Mouse (Mus musculus): ENCODE data around the gene Hbq1a. TPM values are rescaled to one million over a fixed set of nuclear protein-coding genes. Genes with fewer than 3 reads are reported as not detected.
A peak's percentile ranks its signal among the peaks of the same experiment; 100 is the strongest.

Hbq1a gene
- polyA plus RNA-seq, 1 experiment from 2014 or later: 1.3 TPM

- Histone ChIP-seq H3K4me3 (no peak overlapping the region), H3K9ac (no peak overlapping the region), H3K27me3 (0 out of 2 replicates have a peak, but pooled peaks cover 3% of the 10 kb centered on the region), H3K9me3 (no peaks in the 10 kb centered on the region), H3K27ac (no peak overlapping the region), H3K36me3 (no peaks in the 10 kb centered on the region), H3K4me1 (replicated peaks) (no peaks in the 10 kb centered on the region), H3K4me2 (no peak overlapping the region)
- ATAC-seq (ENCODE audit: low FRiP score): peak; percentile 67; the same call in 1 of the 2 replicates
- 49% methylated on average over 17 of the region's 17 CpGs for WGBS
These were observed 40.9 kb downstream of the Hbq1a start for GRCm38 (mm10) chr11:32340476-32341473.

DNA sequence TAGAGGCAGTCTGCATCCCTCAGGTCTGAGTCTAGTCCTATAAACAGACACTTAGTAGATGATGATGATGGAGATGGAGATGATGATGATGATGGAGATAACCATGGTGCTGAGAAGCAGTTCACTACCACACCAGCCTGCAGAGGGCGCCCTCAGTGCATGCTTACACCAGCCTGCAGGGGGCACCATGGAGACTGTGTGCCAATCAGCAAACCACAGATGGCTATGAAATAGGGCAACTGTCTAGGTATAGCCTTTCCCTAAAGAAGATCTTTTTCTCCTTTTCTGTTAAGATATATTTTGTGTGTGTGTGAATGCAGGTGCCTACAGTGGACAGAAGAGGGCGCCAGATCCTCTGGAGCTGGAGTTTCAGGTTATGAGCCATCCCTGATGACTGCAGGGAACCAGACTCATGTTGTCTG lies 42.9 kb downstream of the Hbq1a start:
- ATAC-seq (ENCODE audit: low FRiP score): no peak
- Histone ChIP-seq H3K27ac (no peak overlapping the region), H3K36me3 (no peaks in the 10 kb centered on the region), H3K9ac (no peak overlapping the region), H3K4me3 (no peak overlapping the region), H3K4me2 (no peak overlapping the region), H3K27me3 (0 out of 2 replicates have a peak, but pooled peaks cover 3% of the 10 kb centered on the region), H3K4me1 (replicated peaks) (peaks cover 9% of the 10 kb centered on the region), H3K9me3 (no peaks in the 10 kb centered on the region)
- WGBS: 9% methylated on average over 2 of the region's 2 CpGs

GRCm38 (mm10) chr11:32343350-32343749 lies 43.5 kb downstream of the Hbq1a start:
- Histone ChIP-seq H3K36me3 (no peaks in the 10 kb centered on the region), H3K4me3 (no peak overlapping the region), H3K4me2 (no peak overlapping the region), H3K4me1 (replicated peaks) (peaks cover 12% of the 10 kb centered on the region), H3K9ac (no peak overlapping the region), H3K27me3 (0 out of 2 replicates have a peak, but pooled peaks cover 3% of the 10 kb centered on the region), H3K9me3 (no peaks in the 10 kb centered on the region), H3K27ac (no peak overlapping the region)
- WGBS: 96% methylated on average over 1 of the region's 1 CpGs
- no peak for ATAC-seq (ENCODE audit: low FRiP score)

GRCm38 (mm10) chr11:32345504-32346297 lies 45.8 kb downstream of the Hbq1a start:
- Histone ChIP-seq H3K4me2 (no peak overlapping the region), H3K27me3 (no peaks in the 10 kb centered on the region), H3K9me3 (no peaks in the 10 kb centered on the region), H3K4me3 (no peak overlapping the region), H3K4me1 (replicated peaks) (peaks cover 36% of the 10 kb centered on the region), H3K36me3 (no peaks in the 10 kb centered on the region), H3K27ac (no peak overlapping the region), H3K9ac (no peak overlapping the region)
- no peak for ATAC-seq (ENCODE audit: low FRiP score)
- 67% methylated on average over 6 of the region's 6 CpGs for WGBS

GRCm38 (mm10) chr11:32347264-32347606 lies 47.4 kb downstream of the Hbq1a start:
- H3K36me3 ChIP-seq: peaks cover 15% of the 10 kb centered on the region
- WGBS: 5% methylated on average over 10 of the region's 10 CpGs
- no peaks in the 10 kb centered on the region for H3K27me3 ChIP-seq
- peak overlapping the region; percentile 81 for H3K4me3 ChIP-seq
- ATAC-seq (ENCODE audit: low FRiP score): peak; percentile 56
- peak overlapping the region; percentile 90 for H3K27ac ChIP-seq
- no peaks in the 10 kb centered on the region for H3K9me3 ChIP-seq
- H3K9ac ChIP-seq: peak overlapping the region; percentile 95
- H3K4me1 ChIP-seq (replicated peaks): peaks cover 39% of the 10 kb centered on the region
- peak overlapping the region; percentile 92 for H3K4me2 ChIP-seq

- peak; percentile 81 for ATAC-seq (ENCODE audit: low FRiP score)
- peak within 1 kb of the TSS; percentile 90 for H3K27ac ChIP-seq
- no peaks in the 10 kb centered on the region for H3K27me3 ChIP-seq
- WGBS: 0% methylated on average over 51 of the region's 86 CpGs
- H3K36me3 ChIP-seq: peaks cover 20% of the 10 kb centered on the region
- H3K9me3 ChIP-seq: no peaks in the 10 kb centered on the region
- peaks cover 41% of the 10 kb centered on the region for H3K4me1 ChIP-seq (replicated peaks)
- H3K4me3 ChIP-seq: peak within 1 kb of the TSS; percentile 81
- H3K4me2 ChIP-seq: peak within 1 kb of the TSS; percentile 92
- peak within 1 kb of the TSS; percentile 95 for H3K9ac ChIP-seq
These were observed 48.0 kb downstream of the Hbq1a start, which contains the start of gene Sh3pxd2b for GRCm38 (mm10) chr11:32347607-32348432. Gene Sh3pxd2b, plus strand, starts transcription at chr11:32347820.

GRCm38 (mm10) chr11:32348433-32349283 lies 48.8 kb downstream of the Hbq1a start:
- Histone ChIP-seq H3K4me1 (replicated peaks) (peaks cover 46% of the 10 kb centered on the region), H3K36me3 (peaks cover 21% of the 10 kb centered on the region), H3K27me3 (no peaks in the 10 kb centered on the region), H3K9ac (peak overlapping the region; percentile 95), H3K4me2 (peak overlapping the region; percentile 92), H3K9me3 (no peaks in the 10 kb centered on the region), H3K27ac (peak overlapping the region; percentile 90), H3K4me3 (peak overlapping the region; percentile 81)
- 15% methylated on average over 9 of the region's 9 CpGs for WGBS
- ATAC-seq (ENCODE audit: low FRiP score): no peak

- H3K27ac ChIP-seq: peak overlapping the region; percentile 90
- no peak for ATAC-seq (ENCODE audit: low FRiP score)
- peak overlapping the region; percentile 81 for H3K4me3 ChIP-seq
- H3K4me2 ChIP-seq: peak overlapping the region; percentile 92
- H3K9me3 ChIP-seq: no peaks in the 10 kb centered on the region
- H3K36me3 ChIP-seq: peaks cover 24% of the 10 kb centered on the region
- H3K9ac ChIP-seq: peak overlapping the region; percentile 95
- peaks cover 54% of the 10 kb centered on the region for H3K4me1 ChIP-seq (replicated peaks)
- WGBS: 67% methylated on average over 13 of the region's 13 CpGs
- H3K27me3 ChIP-seq: no peaks in the 10 kb centered on the region
These were observed 49.5 kb downstream of the Hbq1a start for GRCm38 (mm10) chr11:32349284-32349953.

Measured in hindbrain, embryonic 13.5 days (tissue).